Mouse (Mus musculus) frontal cortex, adult 2 months (tissue): ENCODE results near the gene Adamts14. TPM values are rescaled to one million over a fixed set of nuclear protein-coding genes. Genes with fewer than 3 reads are reported as not detected.

Experiments
- DNase-seq, 2 experiments: peaks; one replicate each; pipeline ENCODE4 v3.0.0; 2022; ENCODE audit warnings: low spot score in 1 of 2; ENCODE audit errors: extremely low spot score in 1 of 2
- polyA plus RNA-seq: library from polyadenylated mRNA; depleted of rRNA; stranded (reverse); fragments of >200 nt; gene quantifications from 2 replicates; pipeline ENCODE4 v1.2.3, GENCODE M21; 2012

Adamts14 gene
- polyA plus RNA-seq, 1 experiment: 0.38 TPM

DNA sequence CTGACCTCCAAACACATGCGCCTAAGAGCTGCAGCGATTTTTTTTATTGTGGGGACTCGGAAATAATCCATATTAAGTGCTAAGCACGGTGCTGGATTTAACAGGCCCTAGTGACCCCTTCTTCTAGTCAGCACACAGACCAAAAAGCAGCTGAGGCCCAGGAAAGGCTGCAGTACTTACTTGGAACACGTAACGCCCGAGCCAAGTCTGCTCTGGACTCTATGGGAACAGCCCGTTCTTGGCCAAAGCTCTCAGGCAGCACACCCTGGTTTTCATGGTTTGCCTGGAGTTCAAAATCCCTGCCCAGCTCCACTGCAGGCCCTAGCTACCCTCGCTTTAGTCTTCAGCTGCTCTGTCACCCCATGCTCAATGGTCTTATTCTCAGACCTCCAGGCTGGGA, 78.6 kb downstream of the Adamts14 start:
- DNase-seq: no peak

DNA sequence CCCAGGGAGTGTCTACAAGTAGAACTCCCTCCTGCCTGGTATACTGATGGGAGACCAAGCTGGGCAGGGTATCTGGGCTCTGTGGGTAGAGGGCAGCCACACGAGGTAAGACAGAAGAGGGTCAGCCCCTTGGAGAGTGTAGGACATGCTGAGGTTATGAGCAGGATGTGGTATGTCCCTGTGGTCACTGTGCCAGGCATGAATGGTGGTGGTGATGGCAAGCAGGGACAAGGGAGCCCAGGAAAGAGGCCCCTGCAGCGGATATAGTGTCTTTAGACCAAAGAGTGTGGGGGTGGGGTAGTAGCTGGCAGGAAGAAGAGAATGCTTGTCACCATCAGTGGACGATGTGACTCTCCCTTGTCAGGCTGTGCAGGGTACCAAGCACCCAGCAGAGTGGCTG, 85.2 kb downstream of the Adamts14 start:
- no peak for DNase-seq

DNA sequence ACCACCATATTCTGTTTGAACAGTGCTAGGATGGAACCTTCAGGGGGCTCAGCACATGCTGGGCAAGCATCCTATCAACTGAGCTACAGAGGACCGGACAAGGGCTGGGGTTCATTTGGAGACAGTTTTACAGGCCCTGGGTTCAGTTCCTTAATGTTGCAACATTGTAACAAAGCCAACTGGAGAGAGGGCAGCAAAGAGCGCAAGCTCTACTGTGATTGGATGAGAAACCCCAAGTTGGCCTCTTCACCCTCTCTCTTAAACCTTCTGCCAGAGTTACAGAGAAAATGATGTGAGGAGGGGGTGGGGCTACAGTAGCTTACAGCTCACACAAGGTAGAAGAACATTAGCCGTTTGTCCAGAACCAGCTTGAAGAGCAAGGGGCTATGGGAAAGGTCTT, 86.2 kb downstream of the Adamts14 start:
- DNase-seq: no peak

DNA sequence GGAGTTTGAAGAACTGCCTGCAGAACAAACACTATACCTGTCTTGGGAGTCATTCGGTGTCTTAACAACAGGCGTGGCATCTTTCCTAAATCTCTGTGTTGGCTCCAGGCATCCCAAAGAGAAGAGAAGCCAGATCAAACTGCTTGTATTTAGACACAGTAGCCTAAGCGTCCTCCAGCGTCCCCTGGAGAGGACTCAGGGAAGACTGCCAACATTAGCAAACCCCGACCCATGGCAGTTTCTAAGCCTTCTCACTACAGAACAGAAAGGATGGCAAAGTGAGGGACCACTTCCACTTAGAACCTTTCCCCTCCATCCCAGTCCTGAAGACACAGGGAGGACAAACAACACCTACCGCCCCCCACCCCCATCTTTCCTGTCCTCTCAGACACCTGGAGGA, 93.3 kb downstream of the Adamts14 start:
- DNase-seq: no peak

DNA sequence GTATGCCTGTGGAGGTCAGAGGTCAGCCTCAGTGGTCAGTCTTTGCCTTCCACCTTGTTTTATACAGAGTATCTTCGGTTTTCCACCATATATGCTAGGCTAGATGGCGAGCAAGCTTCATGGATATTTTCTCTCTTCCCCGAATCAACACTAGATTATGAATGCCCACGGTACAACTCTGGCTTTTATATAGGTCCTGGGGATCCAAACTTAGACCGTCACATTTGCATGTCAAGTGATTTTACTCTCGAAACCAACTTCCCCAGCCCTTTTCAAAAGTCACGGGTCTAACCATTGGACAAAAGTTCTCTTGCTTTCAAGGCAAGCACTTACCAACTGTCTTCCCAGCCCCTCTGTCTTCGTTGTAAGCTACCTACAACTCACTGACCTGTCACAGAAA, 94.6 kb downstream of the Adamts14 start:
- no peak for DNase-seq

DNA sequence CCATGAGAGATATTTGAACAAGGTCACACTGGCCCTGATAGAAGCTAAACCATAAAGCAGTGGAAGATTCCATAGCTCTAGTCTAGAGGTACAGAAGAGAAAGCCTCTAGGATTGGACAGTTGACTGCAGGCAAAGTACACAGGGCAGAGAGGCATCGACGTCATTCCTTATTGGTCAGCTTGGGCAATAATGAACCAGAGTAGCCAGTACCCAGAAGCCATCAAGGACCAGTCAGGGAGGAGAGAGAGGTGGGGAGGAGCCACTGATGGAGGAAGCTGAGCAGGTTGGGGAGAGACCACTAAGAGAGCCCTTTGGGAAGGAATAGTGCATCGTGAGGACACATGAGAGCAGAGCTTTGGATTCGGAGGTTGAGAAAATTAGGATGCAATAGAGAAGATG, 95.5 kb downstream of the Adamts14 start:
- no peak for DNase-seq

DNA sequence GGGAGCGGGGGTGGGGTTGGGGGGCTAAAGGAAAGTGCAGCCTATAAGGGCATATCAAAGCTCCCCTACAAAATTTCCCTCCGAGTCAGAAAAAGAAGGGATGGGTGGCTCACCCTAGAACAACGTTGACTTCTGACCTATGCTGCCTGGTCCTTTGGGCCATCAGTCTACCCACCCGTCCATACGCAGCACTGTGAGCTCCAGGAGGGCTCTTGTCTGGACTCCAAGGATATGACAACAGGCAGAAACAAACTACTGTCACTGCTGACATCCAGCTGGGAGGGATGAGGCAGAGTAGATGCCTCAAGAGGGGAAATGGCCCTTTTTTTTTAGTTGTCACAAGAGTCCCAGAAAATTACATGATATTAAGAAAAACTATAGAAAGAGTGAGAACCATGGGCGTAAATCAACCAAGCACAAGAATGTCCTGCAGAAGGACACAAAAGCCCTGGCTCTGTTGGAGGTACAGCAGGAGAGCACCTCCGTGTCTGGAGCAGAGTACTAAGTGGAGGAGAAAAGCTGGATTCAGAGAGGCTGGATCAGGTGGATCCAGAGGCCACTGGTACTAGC, 96.9 kb downstream of the Adamts14 start:
- DNase-seq: no peak

DNA sequence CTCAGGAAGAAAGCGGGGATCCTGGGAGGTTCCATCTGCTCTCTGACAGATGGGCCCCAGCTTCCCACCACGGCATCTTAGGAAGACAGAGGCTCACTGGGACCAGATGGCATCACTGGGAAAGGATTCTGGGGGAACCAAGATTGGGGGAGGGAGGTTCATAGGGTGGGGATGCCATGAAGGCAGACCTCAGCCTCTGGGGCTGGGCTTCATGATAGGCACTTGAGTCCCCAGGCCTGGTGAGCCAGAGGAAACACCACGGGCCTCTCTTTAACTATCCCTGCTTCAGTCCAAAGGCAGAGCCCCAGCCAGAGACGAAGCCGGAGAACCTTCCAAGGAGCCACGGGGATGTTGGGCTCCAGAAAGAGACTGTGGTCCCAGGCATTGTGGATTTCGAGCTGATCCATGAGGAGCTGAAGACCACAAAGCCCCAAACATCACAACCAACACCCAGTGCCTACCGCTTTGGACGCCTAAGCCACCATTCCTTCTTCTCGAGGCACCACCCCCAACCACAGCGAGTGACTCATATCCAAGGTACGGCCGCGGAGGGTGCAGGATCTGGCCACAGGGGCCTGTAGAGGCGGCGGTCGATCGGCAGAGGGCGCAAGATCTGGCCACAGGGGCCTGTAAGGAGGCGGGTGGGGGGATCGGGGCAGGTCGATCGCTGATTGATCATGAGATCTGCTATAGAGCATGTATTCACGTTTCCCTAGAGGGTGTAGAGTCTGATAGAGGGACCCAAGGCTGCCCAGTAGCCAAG, 97.6 kb downstream of the Adamts14 start:
- DNase-seq: peak in 1 of 2 experiments; percentile 46

DNA sequence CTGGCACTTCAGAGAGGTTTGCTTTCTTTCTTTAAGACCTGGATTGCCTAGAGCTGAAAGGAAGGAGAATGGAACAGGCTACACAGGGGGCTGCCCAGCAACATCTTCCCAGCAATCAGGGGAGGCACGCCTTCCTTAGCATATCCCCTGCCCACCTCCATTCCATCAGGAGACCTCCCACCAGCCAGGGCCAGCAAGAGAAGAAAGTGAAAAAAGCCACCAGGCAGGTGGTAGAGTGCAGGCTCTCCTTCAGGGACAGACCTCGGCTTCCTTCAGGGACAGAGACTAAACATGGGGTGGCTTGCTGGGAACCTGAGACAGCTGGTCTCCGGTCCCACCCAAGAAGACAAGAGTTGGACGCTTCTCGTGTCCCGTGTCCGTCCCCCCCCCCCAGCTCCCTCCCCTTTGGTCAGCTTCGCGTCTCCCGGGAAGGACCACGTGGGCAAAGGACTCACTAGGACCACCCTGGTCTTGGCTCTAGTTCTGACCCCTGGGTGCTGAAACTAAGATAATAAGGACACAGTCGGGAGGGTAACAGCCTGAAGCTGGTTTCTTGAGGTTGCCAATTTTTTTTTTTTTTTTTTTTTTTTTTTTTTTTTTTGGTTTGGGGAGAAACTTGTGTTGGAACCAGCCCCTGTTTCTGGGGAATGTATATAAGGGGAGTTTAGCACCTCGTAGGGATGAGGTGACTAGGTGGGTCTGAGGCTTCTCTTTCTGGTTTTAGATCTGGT, 98.4 kb downstream of the Adamts14 start:
- no peak for DNase-seq

DNA sequence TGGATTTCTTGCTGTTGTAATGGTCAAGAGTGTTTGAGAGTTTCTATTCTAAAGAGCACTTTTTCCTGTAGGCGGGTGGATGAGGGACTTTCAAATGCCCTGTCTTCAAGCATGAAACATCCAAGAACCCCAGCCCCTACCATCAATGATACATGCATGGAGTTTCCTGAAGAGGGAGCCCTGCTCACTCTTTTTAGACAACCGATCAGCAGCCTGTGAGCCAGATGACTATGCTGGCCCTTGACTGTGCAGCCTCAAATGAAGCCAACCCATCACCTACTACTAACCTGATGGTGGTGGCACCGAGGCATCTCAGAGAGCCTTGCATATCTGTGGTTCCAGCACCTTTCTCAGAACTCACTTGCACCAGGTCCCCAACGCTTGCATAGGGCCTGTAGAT, 100.7 kb downstream of the Adamts14 start:
- DNase-seq: no peak

DNA sequence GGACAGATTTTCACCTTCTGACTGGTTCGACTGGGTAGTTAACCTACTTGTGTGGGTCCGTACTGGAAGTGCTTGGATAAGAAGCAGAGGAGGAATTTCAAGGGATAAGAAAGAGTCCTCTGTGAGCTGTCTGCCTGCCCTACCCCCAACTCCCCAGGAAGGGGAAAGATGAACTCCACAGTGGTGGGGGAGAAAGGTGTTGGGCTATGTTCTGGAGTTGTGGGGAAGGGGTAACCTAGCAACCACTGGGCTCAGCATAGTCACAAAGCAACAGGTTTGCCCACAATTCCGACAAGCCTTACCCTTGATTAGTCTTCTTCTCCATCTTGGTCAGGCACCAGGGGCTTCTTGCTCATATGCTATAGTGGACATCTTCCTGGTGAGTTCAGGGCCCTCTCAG, 101.6 kb downstream of the Adamts14 start, which contains the start of gene Tbata:
Tbata (plus strand) TSS at position 301 of the 400 bp plus-strand sequence.
- no peak for DNase-seq

DNA sequence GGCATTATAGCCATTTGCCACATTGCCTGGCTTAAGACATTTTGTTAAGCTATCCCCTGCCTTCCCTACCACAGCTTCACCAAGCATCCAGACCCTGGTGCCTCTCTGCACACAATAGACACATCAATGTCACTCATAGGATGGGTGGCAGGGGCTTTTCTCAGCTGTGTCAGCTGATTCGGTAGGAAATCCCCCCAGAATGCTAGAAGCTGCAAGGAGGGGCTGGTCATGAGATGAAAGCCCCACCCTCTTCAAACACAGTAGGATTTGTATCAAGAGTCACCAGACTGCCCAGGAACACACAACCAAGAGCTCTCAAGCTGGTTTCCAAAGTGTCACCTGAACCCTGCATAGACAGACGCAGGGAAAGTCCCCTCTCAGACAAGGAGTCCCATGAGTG, 104.8 kb downstream of the Adamts14 start:
- DNase-seq: no peak

DNA sequence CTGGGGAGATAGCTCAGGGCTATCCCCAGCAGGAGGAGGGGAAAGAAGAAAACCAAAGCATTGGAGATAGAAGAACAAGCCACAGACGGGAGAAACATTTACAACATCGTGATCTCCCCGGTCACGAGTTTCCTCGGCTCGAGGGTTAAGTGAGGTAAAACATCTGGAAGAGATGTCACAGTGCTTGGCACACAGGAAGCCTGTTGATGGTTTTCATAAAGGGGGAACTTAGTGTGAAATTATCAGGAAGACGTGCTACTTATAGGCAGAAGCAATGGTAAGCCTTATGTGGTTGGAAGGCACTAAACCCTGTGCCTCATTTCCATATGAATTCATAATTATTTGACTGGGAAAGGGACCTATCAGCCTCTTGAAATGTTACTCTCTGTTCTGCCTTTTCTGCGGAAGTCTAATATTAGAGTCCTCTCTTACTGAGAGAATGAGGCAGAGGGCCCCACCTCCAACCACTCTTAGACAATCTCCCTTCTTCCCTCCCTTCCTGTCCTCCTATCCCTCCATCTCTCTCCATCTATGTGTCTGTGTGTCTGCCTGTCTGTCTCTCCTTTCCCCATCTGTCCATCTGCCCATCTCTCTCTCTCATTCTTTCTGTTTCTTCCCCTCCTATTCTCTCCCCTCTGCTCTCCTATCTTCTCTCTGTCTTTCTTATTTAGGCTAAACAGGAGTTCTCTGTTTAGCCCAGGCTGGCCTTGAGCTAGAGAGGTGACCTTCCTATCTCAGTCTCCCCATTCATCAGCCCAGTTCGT, 105.7 kb downstream of the Adamts14 start:
- DNase-seq: no peak

DNA sequence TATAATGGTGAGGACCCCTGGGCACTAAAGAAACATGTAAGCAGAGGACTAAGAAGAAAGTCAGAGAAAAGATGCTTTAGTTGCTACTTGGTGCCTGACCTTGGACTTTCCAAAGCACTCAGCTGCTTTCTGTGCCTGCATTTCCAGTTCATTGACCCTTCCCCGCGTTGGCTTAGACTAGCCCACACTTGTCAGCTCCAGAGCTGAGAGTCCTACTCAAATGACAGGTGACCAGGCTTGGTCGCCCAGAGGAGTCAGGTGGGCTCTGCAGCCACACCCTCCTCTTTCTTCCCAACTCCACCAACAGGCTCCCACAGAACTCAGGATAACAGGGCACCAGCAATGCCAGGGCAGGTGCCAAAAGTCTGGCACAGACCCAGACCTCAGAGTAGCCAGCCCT, 110.9 kb downstream of the Adamts14 start:
- no peak for DNase-seq

DNA sequence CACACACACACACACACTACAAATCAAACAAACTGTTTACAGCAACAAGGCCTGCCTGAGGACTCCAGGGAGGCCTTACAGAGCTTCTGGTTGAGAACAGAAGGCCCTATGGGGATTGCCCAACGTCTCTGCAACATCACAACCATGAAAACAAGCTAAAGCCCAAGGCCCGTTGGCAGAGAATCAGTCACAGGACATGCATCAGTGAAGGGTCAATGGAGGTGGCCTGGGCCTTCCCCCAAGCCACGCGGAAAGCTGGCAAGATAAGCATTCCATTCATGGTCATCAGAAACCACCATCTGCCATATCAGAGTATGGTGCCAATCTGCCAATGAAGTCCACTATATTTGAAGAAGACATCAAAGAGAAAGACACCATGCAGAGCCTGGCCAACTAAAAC, 112.6 kb downstream of the Adamts14 start:
- DNase-seq: no peak

DNA sequence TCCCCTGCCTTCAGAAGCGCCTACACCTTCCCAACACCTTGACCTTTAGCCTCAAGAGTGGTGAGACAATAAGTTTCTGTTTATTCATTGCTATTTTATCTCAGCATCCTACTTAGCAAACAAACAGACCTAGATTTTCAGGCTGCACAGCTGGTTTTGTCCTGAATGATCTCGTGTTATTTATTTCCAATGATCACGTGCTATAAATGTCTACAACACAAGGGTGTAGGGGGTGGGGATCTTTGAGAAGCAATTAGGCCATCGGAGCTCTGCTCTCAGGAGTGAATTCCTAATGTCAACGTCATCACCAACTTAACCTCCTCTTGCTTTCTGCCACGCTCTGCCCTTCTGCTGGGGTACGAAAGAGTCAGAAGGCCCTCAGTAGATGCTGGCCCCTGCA, 113.1 kb downstream of the Adamts14 start:
- DNase-seq: no peak

DNA sequence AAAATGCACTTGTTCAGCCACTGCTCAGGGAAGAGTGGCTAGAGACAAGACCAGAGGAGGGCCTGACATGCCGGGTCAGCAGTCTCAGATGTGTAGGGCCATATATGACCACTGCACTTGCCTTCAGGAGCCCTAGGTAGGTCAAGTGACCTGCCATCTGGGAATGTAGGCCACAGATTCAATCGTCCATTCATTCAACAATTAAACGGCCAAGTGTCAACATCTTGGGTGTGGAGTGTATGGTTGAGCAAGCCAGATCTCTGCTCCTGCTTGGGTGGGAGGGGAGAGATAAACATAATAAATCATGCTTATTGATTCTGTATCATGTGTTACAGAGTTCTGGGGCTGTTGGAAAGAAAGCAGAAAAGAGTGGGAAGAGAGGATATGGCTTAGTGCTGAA, 114.6 kb downstream of the Adamts14 start:
- no peak for DNase-seq

DNA sequence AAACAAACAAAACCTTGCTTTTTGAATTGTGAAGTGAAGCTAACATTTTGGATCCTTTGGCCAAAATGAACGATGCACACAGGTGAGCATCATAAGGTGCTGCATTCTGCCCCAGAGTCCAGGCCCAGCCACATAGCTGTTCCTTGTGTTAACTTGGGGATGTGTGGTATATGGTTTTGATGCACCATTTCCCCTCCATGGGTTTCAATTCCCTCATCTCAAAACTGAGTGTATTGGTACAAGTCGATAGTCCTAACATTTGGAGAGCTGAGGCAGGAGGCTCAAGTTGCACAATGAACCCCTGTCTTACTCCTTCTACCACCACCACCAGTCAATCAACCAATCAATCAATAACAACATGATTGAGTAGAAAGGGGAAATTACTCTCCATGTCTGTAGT, 116.8 kb downstream of the Adamts14 start:
- no peak for DNase-seq

DNA sequence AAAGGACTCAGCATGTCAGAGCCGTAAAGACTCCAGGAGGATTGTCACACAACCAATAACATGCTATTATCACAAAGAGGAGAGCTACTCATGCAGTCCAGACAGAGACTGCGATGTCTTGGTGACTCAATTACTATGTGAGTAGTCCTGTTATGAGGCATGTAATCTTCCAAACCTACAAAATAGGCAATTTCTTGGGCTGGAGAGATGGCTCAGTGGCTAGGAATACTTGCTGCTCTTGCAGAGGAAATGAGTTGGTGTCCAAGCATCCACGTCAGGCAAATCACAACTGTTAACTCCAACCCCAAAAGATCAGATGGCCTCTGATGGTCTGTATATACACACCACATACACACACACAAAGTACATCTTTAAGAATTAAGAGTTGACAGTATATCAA, 117.6 kb downstream of the Adamts14 start:
- DNase-seq: no peak

DNA sequence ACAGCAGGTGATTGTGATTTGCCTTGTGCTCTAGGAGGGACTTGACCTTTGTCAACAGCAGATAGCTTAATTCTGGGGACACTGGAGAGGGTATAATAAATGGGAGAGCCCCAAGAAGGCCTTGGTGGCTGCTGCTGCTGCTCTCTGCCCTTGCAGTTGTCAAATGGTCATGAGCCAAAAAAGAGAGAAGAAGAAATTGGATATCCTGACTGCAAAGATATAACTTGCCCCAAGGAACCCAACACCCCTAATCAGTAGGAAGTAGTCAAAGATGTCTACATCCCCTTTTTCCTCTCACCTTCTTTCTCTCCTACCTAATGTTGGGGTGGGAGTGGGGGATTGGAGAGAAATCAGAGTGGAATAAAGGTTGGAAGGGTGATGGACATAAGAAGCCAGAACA, 121.1 kb downstream of the Adamts14 start:
- no peak for DNase-seq

DNA sequence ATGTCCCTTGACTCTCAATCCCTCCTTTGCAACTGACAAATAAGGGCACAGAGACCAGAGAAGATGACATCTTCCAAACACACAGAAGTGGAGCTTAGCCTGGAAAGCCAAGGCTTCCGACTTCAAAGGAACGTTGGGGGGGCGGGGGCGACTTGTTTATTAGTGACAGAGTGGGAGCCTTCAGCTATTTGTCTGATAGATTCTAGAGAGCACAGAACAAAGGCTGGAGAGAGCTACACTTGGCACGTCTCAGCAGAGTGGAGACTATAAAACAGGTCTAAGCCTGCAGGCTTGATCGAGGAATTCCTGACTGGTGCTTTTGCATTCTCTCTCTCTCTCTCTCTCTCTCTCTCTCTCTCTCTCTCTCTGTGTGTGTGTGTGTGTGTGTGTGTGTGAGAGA, 122.6 kb downstream of the Adamts14 start:
- DNase-seq: no peak
